Mouse (Mus musculus): Measurements from ENCODE around the gene Nags.

The Nags gene

GRCm38 (mm10) chr11:102145471-102146001, at the start of gene Nags:
Gene Nags, plus strand, starts transcription at chr11:102145513.
- no peak for DNase-seq (ENCODE audit: low spot score in 2 of 2)

- no peak for DNase-seq (ENCODE audit: low spot score in 2 of 2)
Measured at GRCm38 (mm10) chr11:102095676-102096075, 49.6 kb upstream of the Nags start.

GRCm38 (mm10) chr11:102096446-102096845, 48.9 kb upstream of the Nags start:
- no peak for DNase-seq (ENCODE audit: low spot score in 2 of 2)

GRCm38 (mm10) chr11:102096887-102097391, 48.4 kb upstream of the Nags start:
- peak; percentile 20 to 41 for DNase-seq (ENCODE audit: low spot score in 2 of 2)

- no peak for DNase-seq (ENCODE audit: low spot score in 2 of 2)
Measured at GRCm38 (mm10) chr11:102101219-102101618, 44.1 kb upstream of the Nags start, which contains the start of gene Ppy. Gene Ppy, minus strand, starts transcription at chr11:102101319.

- no peak for DNase-seq (ENCODE audit: low spot score in 2 of 2)
Measured at GRCm38 (mm10) chr11:102102485-102103258, 42.6 kb upstream of the Nags start.

- no peak for DNase-seq (ENCODE audit: low spot score in 2 of 2)
Measured at GRCm38 (mm10) chr11:102106911-102107310, 38.4 kb upstream of the Nags start.

GRCm38 (mm10) chr11:102107732-102108131, 37.6 kb upstream of the Nags start, which contains the start of gene Pyy:
Gene Pyy, minus strand, starts transcription at chr11:102107832.
- DNase-seq (ENCODE audit: low spot score in 2 of 2): no peak

GRCm38 (mm10) chr11:102111576-102111975, 33.7 kb upstream of the Nags start:
- no peak for DNase-seq (ENCODE audit: low spot score in 2 of 2)

- no peak for DNase-seq (ENCODE audit: low spot score in 2 of 2)
Measured at GRCm38 (mm10) chr11:102116241-102116640, 29.1 kb upstream of the Nags start.

GRCm38 (mm10) chr11:102117386-102117785, 27.9 kb upstream of the Nags start:
- no peak for DNase-seq (ENCODE audit: low spot score in 2 of 2)

- no peak for DNase-seq (ENCODE audit: low spot score in 2 of 2)
Measured at GRCm38 (mm10) chr11:102134516-102134915, 10.8 kb upstream of the Nags start.

GRCm38 (mm10) chr11:102137625-102138446, 7.5 kb upstream of the Nags start:
- no peak for DNase-seq (ENCODE audit: low spot score in 2 of 2)

- no peak for DNase-seq (ENCODE audit: low spot score in 2 of 2)
Measured at GRCm38 (mm10) chr11:102138447-102138740, 6.9 kb upstream of the Nags start.

GRCm38 (mm10) chr11:102140508-102140907, 4.8 kb upstream of the Nags start:
- DNase-seq (ENCODE audit: low spot score in 2 of 2): no peak

- no peak for DNase-seq (ENCODE audit: low spot score in 2 of 2)
Measured at GRCm38 (mm10) chr11:102142355-102142754, 3.0 kb upstream of the Nags start.

GRCm38 (mm10) chr11:102144957-102145470, 299 bp upstream of the Nags start:
- DNase-seq (ENCODE audit: low spot score in 2 of 2): no peak

GRCm38 (mm10) chr11:102146005-102146404, 692 bp downstream of the Nags start:
- DNase-seq (ENCODE audit: low spot score in 2 of 2): no peak

GRCm38 (mm10) chr11:102146531-102146930, 1.2 kb downstream of the Nags start:
- DNase-seq (ENCODE audit: low spot score in 2 of 2): no peak

- no peak for DNase-seq (ENCODE audit: low spot score in 2 of 2)
Measured at GRCm38 (mm10) chr11:102147213-102147989, 2.1 kb downstream of the Nags start.

GRCm38 (mm10) chr11:102156039-102156785, 10.9 kb downstream of the Nags start, which contains the start of gene Tmem101:
Gene Tmem101, minus strand, starts transcription at chr11:102156404.
- DNase-seq (ENCODE audit: low spot score in 2 of 2): peak; percentile 82 to 85
